Mouse (Mus musculus) layer of hippocampus, postnatal 36 days (tissue): ENCODE data around the gene Zscan29. TPM values are rescaled to one million over a fixed set of nuclear protein-coding genes. Genes with fewer than 3 reads are reported as not detected.
A peak's percentile ranks its signal among the peaks of the same experiment; 100 is the strongest.

Experiments
- DNase-seq, 2 experiments: peaks; one replicate each; pipeline ENCODE4 v3.0.0; 2022
- total RNA-seq, 2 experiments: library from RNA; stranded (reverse); gene quantifications; 2 replicates each; pipeline ENCODE4 v1.2.3; 2021

The Zscan29 gene
- total RNA-seq = 1 to 10 TPM; 6.3 to 8.2 TPM

DNA sequence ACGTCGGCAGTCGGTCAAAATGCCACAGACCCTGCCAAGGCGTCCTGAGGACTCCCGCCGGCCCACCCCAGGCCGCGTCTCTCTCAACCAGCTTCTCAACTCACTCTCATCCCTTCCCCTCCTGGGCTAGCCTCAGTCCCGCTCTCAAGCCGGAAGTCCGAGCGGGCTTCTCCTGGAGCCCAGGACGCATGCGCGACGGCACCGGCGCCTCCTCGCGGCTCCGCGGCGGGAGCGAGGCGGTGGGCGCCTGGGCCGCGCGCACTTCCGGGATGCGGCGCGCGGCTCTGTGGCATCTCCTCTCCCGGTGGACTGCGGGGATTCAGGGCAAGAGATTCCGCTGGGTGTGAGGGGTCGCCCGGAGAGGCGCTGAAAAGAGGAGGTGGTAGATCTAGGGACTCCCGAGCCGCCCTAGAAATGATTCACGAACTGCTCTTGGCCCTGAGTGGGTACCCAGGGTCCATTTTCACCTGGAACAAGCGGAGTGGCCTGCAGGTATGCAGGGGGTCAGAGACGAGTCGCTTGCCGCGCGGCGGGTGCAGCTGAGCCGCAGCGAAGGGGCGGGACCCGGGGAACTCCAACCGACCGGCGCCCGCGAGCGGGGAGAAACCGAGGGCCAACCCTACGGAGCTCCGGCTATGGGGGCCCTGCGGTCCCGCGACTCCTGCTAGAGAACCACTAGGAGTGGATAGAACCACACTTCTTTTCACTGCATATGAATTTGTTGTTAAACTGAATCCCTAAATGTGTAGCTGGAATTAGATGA is at the start of gene Zscan29:
TSS of gene Zscan29 (minus strand) at position 146 of the 763 bp plus-strand sequence.
- DNase-seq = peak; percentile 84 to 85

DNA sequence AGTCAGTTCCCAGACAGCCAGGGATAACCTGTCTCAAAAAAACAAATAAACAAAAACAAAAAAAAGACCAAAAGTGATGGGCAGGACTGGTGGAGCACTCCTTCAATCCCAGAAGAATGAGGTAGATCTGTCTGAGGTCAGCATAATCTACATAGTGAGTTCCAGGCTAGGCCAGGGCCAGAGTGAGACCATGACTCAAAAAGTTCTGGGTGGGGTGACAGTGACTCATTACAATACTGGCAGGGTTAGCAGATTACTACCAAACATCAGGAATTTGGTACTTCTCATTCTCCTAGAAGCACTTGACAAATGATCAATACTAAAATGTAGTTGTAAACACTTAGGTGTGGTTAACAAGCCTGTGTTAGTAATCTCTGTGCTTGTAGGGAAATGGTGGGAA is 49.1 kb upstream of the Zscan29 start:
- DNase-seq = no peak

DNA sequence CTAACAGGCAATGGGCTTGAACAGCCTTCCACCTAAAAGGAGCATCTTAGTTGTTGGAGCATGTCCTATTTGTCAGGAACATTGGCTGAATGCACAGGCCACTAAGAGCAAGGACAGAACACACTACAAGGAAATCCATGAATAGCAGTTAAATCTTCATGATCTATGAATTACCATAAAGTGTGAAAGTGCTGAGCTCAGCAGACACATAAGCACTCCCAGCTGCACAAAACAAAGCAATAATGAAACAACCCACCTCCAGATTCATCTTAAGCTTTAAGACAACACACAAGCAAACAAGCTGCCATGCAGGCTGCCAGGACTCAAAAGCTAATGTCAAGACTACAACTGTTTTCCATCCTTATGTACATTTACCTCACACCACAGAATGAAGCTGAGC is 48.3 kb upstream of the Zscan29 start:
- no peak for DNase-seq

DNA sequence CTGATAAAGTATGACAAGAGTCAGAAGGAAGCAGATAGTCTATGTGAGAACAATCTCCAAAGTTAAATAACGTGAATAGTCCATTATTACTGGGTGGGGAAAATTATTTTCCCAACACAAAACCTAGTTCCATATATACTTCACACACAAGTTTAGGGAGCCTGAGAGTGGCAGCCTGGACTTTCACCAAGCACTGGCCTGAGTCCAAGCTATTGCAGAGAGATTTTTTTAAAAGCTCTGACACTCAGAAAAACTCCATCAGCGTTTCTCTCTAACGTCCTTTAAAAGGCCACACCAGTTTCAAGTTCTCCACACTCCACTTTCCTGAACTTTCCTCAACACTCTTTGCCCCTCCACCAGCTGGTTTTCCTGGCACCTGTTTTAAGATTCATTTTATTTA is 43.6 kb upstream of the Zscan29 start:
- no peak for DNase-seq

DNA sequence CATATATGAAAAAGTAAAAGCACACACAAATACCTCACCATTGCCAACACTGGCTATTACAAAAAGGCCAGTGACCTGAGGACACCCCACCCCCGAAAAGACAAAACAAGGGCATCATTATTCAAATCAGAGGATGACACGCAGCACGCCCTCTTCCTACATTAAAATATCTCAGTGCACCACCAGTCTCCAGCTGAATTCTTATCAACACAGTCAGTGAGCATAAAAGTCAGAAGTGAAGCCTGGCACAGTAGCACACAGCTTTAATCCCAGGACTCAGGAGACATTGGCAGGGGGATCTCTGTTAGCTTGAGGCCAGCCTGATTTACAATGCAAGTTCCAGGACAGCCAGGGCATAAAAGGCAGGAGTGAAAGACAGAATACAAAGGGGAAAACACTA is 35.6 kb upstream of the Zscan29 start:
- DNase-seq = no peak

- no peak for DNase-seq
Measured at GRCm38 (mm10) chr2:121204276-121204675, 33.4 kb upstream of the Zscan29 start.

DNA sequence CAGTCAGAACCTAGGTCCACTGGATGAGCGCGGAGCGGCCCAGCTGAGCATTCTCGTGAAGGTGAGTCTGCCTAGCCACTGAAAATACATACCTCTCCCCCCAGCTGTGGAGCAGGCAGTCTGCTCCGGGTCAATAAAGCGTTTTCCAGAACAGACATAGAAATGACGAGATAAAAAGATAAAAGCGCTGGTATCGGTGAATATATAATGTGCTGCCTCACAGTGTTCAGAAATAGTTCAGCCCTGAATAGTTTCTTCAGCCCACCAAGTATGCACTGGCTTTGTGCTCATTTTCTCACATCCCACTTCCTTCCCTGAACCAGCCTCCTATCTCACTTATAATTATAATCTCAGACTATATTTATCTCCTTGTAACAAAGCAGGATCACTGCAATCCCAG is 24.5 kb upstream of the Zscan29 start:
- no peak for DNase-seq

- no peak for DNase-seq
Measured at GRCm38 (mm10) chr2:121188530-121188929, 17.6 kb upstream of the Zscan29 start.

DNA sequence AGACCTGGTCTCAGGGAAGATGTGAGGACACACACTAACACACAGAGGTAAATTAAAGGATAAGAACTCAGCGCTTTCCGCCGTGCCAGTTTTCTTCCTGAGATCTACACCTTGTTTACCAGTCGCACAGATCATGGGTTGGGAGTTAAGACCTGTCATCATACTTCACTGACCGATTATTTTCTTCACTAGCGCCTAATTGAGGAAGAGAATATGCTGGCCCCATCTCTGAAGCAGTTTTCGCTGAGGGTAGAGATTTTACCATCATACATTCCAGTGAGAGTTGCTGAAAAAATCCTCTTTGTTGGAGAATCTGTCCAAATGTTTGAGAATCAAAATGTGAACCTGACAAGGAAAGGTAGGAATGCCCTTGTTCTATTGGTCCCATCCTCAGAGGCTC is 13.2 kb upstream of the Zscan29 start:
- DNase-seq = no peak

- no peak for DNase-seq
Measured at GRCm38 (mm10) chr2:121183431-121183830, 12.5 kb upstream of the Zscan29 start.

DNA sequence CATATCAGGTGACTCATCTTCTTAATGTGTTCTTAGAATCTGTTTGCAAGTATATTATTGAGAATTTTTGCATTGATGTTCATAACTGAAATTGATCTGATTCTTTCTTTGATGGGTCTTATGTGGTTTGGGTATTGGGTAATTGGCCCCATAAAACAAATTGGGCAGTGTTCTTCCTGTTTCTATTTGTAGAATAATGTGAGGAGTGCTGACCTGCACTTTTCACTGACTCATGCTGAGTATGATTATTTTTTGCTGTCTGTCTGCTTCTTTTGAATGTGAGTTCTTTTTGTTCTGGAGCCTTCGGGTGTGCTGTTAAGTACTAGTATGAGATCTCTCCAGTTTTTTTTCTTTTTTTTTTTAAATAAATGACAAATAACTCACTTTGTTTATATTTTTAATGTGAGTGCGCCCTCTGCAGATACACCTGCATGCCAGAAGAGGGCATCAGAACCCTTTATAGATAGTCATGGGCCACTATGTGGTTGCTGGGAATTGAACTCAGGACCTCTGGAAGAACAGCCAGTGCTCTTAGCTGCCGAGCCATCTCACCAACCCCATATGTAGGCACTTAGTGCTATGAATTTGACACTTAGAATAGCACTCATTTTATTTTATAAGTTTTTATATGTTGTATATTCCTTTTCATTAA is 8.0 kb upstream of the Zscan29 start:
- no peak for DNase-seq

- DNase-seq = peak in 1 of 2 experiments; percentile 21
Measured at GRCm38 (mm10) chr2:121170481-121170971, 399 bp downstream of the Zscan29 start, which contains the start of gene Tubgcp4. Gene Tubgcp4 (plus strand): TSS chr2:121170654.

GRCm38 (mm10) chr2:121169902-121170301 is 1.0 kb downstream of the Zscan29 start:
- DNase-seq = no peak

DNA sequence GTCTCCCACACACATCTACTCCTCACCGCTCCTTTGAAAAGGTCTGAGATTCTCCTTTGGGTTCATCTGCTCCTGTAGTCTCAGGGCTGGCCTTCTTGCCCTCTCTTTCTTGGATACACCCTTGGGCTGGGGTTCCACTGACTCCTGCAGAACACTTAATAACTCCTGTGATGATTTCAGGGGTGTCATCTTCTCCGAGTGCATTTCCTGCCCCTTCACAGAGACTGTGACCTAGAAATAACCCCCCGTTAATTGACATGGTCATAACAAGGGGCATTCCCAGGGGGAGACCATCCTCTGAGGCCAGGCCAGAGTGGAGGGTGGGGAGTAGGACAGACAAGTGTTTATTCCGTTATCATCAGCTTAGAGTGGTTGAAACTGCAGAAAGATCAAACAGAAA is 1.8 kb downstream of the Zscan29 start:
- DNase-seq = no peak

GRCm38 (mm10) chr2:121153100-121153499 is 17.8 kb downstream of the Zscan29 start:
- DNase-seq = no peak

DNA sequence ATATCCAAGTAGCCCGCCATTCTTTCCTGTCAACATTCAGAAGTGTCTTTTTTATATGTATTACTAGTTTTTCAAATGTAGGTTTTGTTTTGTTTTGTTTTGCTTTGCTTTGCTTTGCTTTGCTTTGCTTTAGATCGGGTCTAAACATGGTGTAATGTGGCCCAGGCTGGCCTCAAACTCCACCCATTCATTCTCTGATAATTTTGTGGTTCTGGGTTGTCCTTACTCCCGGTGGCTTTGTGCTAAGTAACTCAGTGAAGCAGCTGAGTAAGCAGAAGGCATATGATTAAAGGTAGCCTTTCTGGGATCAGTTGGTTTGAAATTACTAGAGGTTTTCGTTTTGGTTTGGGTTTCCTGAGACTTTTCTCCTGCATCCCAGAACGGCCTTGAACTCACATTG is 21.2 kb downstream of the Zscan29 start:
- no peak for DNase-seq

GRCm38 (mm10) chr2:121142415-121142814 is 28.5 kb downstream of the Zscan29 start:
- DNase-seq = no peak

DNA sequence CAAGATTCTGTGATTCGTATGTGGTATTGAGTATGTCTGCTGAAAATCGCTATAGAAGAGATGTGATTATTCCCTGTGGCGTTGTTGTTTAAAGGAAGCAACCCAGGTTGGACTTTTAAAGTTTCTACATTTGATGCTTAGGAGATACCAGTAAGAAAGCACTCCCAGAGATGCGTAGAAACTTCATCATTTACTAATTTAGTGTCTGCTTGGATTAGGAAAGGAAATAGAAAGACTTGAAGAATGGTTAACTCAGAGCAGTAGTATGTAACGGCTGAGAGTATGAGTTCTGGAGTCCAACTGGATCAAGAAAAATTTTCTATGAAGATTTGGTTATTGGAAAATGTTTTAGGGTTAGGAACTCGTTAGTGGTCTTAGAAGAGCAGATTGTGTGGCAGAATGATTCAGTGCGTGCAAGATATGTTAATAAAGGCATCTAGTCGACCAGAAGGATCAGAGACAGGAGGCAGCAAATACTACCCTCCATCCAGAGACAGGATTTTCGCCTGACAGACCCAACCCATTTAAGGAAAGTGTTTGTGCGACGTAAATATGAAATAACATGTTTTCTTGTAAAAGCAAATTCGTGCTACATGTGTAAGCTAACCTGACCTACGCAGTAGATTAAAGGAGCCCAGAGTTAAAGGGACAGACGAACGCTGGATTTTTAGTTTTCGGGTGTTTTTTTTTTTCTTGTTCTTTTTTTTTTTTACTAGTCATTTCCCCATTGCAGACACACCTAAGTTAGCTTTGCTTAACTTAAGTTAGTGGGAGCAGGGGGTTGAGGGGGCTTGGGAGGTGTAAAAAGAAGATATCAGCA is 29.5 kb downstream of the Zscan29 start:
- DNase-seq = no peak

DNA sequence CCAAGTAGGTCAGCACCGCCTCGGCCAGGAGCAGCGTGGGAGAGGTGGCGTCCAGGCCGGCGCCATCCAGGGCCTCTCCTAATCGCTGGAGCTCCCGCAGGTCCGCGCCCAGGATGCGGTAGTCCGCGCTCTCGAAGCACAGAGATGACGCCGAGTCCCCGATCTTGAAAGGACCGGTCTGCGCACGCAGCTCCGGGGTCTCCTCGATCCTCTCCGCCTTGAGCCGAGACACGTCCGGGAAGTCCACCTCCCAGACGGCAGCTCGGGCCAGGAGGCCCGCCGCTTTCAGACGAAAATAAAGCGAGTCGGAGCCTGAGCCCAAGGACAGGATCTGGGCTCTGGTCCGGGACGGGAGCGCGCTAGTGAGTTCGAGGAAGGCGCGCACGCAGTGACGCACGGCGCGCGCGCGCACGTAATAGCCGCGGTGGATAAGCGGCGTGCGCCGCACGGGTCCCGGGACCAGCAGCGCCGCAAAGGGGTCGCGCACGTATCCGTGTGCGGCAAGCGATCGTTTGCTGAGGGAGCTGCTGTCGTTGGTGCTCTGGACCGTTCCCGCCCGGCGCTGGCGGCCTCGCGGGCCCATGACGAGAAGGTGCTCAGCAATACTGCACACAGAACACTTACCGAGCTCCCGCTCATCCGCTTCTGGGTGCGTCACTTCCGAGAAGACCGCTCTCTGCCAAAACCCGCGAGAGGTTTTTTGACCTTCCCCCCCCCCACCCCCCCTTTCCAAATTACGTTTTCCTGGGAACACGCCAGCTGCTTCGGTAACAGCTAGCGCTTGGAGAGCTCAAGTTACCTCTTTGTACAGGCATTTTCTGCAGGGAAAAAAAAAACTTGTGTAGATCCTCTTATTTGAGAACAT is 30.7 kb downstream of the Zscan29 start, which contains the start of the genes Adal and Lcmt2:
TSS of gene Adal (plus strand) at position 411 of the 865 bp plus-strand sequence.
TSS of gene Lcmt2 (minus strand) at position 636 of the 865 bp plus-strand sequence.
- DNase-seq = peak; percentile 92 to 93

- DNase-seq = no peak
Measured at GRCm38 (mm10) chr2:121139266-121140017, 31.5 kb downstream of the Zscan29 start.

DNA sequence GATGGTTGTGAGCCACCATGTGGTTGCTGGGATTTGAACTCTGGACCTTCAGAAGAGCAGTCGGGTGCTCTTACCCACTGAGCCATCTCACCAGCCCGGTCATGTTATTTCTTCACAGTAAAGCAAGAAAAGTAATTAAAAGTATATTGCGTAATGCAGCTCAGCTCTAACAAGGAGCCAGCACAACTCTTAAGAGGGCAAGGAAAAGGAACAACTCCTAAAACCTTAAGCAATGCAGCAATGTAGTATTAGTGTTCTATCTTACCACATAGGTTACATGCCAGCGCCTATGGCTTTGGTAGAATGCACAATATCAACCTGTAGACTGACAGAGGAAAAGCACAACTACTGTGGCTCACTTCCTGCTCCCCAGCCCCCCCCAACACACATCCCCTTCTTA is 33.6 kb downstream of the Zscan29 start:
- DNase-seq = no peak
